Mouse (Mus musculus) liver, adult 2 months (tissue): Measurements from ENCODE around the gene Ubqln1. TPM values are rescaled to one million over a fixed set of nuclear protein-coding genes. Genes with fewer than 3 reads are reported as not detected.

Experiments
- DNase-seq: peaks from one replicate; pipeline ENCODE4 v3.0.0-alpha.2; 2011; ENCODE audit warnings: low read depth, low spot score; ENCODE audit errors: extremely low read depth
- H3K27ac ChIP-seq: fragments of 200-500 bp; replicated peaks from 2 replicates; pipeline ENCODE4 v1.5.1; 2012; ENCODE audit warnings: low read depth, mild to moderate bottlenecking, control low read depth, inconsistent platforms, low read length; ENCODE audit not compliant: insufficient read depth
- H3K27me3 ChIP-seq: fragments of 200-500 bp; 2 replicates; pipeline ENCODE4 v1.6.1; 2012; ENCODE audit warnings: mild to moderate bottlenecking, moderate library complexity, low read length, inconsistent platforms; ENCODE audit not compliant: control insufficient read depth, insufficient read depth
- H3K36me3 ChIP-seq: fragments of 200-500 bp; 2 replicates; pipeline ENCODE4 v1.6.1; 2012; ENCODE audit warnings: low read length, inconsistent platforms; ENCODE audit not compliant: control insufficient read depth, insufficient read depth
- H3K4me1 ChIP-seq: fragments of 200-500 bp; 2 replicates; pipeline ENCODE4 v1.6.1; 2011; ENCODE audit warnings: low read length; ENCODE audit not compliant: control insufficient read depth, insufficient read depth
- H3K4me3 ChIP-seq: fragments of 200-500 bp; 2 replicates; pipeline ENCODE4 v1.5.1; 2011; ENCODE audit warnings: low read depth, mild to moderate bottlenecking, control low read depth, low read length, moderate library complexity; ENCODE audit not compliant: insufficient read depth
- H3K79me2 ChIP-seq: fragments of 200-500 bp; 2 replicates; pipeline ENCODE4 v1.6.1; 2012; ENCODE audit warnings: inconsistent platforms, mild to moderate bottlenecking, low read length, moderate library complexity; ENCODE audit not compliant: control insufficient read depth, insufficient read depth
- H3K9ac ChIP-seq: fragments of 200-500 bp; 2 replicates; pipeline ENCODE4 v1.6.1; 2012; ENCODE audit warnings: low read depth, mild to moderate bottlenecking, control low read depth, inconsistent platforms, low read length
- CTCF ChIP-seq: fragments of 200-500 bp; IDR thresholded peaks from 2 replicates; pipeline ENCODE4 v1.5.1; 2011; ENCODE audit warnings: low read depth, low read length, control low read depth
- POLR2A ChIP-seq: fragments of 200-500 bp; IDR thresholded peaks from 2 replicates; pipeline ENCODE4 v1.6.1; 2011; ENCODE audit warnings: low read length, control low read depth; ENCODE audit not compliant: insufficient read depth; ENCODE audit errors: extremely low read depth
- WGBS: fragments of 180-500 bp; shearing (Covaris S2); methylation state at CpG from one replicate; pipeline ENCODE4 v1.1.7; 2018; 5-methylcytosine and 5-hydroxymethylcytosine counted together
- polyA plus RNA-seq: library from polyadenylated mRNA; depleted of rRNA; stranded (reverse); fragments of >200 nt; gene quantifications from 2 replicates; pipeline ENCODE4 v1.2.3, GENCODE M21; 2012
- total RNA-seq: library from RNA; depleted of rRNA; stranded (reverse); fragments of >200 nt; gene quantifications from 2 replicates; pipeline ENCODE4 v1.2.3, GENCODE M21; 2014

The Ubqln1 gene
- total and polyA plus RNA-seq, 2 experiments: 77.4 to 119 TPM

- H3K27me3 ChIP-seq: no peaks in the 10 kb centered on the region
- peaks cover 15% of the 10 kb centered on the region for H3K4me1 ChIP-seq
- H3K79me2 ChIP-seq: peaks cover 23% of the 10 kb centered on the region
- DNase-seq: peak; percentile 97
- TF ChIP-seq CTCF (no peak), POLR2A (no peak)
- H3K27ac ChIP-seq: peak overlapping the region; percentile 92
- peak overlapping the region; percentile 99 for H3K9ac ChIP-seq
- no peaks in the 10 kb centered on the region for H3K36me3 ChIP-seq
- 17% methylated on average over 9 of the region's 9 CpGs for WGBS
- H3K4me3 ChIP-seq: peak overlapping the region; percentile 94; the same call in 1 of the 2 replicates
These were observed 942 bp upstream of the Ubqln1 start for GRCm38 (mm10) chr13:58216395-58216794.

- H3K4me1 ChIP-seq: peaks cover 21% of the 10 kb centered on the region
These were observed 231 bp downstream of the Ubqln1 start for GRCm38 (mm10) chr13:58215253-58215591.

GRCm38 (mm10) chr13:58214346-58215252 is 854 bp downstream of the Ubqln1 start:
- Histone ChIP-seq H3K27me3 (no peaks in the 10 kb centered on the region), H3K79me2 (peaks cover 30% of the 10 kb centered on the region), H3K9ac (peak overlapping the region; percentile 99), H3K4me3 (peak overlapping the region; percentile 94), H3K4me1 (peaks cover 25% of the 10 kb centered on the region), H3K36me3 (no peaks in the 10 kb centered on the region), H3K27ac (peak overlapping the region; percentile 93)
- TF ChIP-seq POLR2A (no peak), CTCF (no peak)
- DNase-seq: peak; percentile 74
- under 1% methylated on average over 48 of the region's 49 CpGs for WGBS

More at GRCm38 (mm10) chr13:58215253-58215591, 231 bp downstream of the Ubqln1 start:
- no peaks in the 10 kb centered on the region for H3K27me3 ChIP-seq
- no peaks in the 10 kb centered on the region for H3K36me3 ChIP-seq
- peaks cover 27% of the 10 kb centered on the region for H3K79me2 ChIP-seq
- peak overlapping the region; percentile 99 for H3K9ac ChIP-seq
- H3K4me3 ChIP-seq: peak overlapping the region; percentile 94
- WGBS: under 1% methylated on average over 48 of the region's 48 CpGs
- DNase-seq: no peak
- TF ChIP-seq POLR2A: no peak
- TF ChIP-seq CTCF: no peak
- peak overlapping the region; percentile 93 for H3K27ac ChIP-seq

GRCm38 (mm10) chr13:58213801-58214200 is 1.7 kb downstream of the Ubqln1 start:
- H3K36me3 ChIP-seq: no peaks in the 10 kb centered on the region
- 23% methylated on average over 8 of the region's 8 CpGs for WGBS
- TF ChIP-seq CTCF (no peak), POLR2A (no peak)
- H3K4me3 ChIP-seq: peak overlapping the region; percentile 94; the same call in 1 of the 2 replicates
- 0 out of 2 replicates have a peak overlapping the region, but pooled peaks have one; percentile 23 for H3K27ac ChIP-seq
- H3K27me3 ChIP-seq: no peaks in the 10 kb centered on the region
- H3K79me2 ChIP-seq: peaks cover 33% of the 10 kb centered on the region
- peak; percentile 52 for DNase-seq
- H3K9ac ChIP-seq: peak overlapping the region; percentile 36
- peaks cover 31% of the 10 kb centered on the region for H3K4me1 ChIP-seq

- WGBS: 57% methylated on average over 2 of the region's 2 CpGs
These were observed 2.9 kb downstream of the Ubqln1 start for GRCm38 (mm10) chr13:58212530-58212929.

More at GRCm38 (mm10) chr13:58212530-58212929, 2.9 kb downstream of the Ubqln1 start:
- H3K79me2 ChIP-seq: peaks cover 37% of the 10 kb centered on the region
- peaks cover 31% of the 10 kb centered on the region for H3K4me1 ChIP-seq
- H3K27me3 ChIP-seq: no peaks in the 10 kb centered on the region
- H3K4me3 ChIP-seq: no peak overlapping the region
- H3K36me3 ChIP-seq: no peaks in the 10 kb centered on the region
- no peak overlapping the region for H3K27ac ChIP-seq
- no peak for TF ChIP-seq CTCF
- TF ChIP-seq POLR2A: no peak
- H3K9ac ChIP-seq: no peak overlapping the region
- DNase-seq: no peak
